Mouse (Mus musculus): Measurements from ENCODE around the gene Klhl10. TPM values are rescaled to one million over a fixed set of nuclear protein-coding genes. Genes with fewer than 3 reads are reported as not detected.

Klhl10 gene
- total RNA-seq, 2 experiments from 2014 or later = 0.64 to 1.4 TPM

DNA sequence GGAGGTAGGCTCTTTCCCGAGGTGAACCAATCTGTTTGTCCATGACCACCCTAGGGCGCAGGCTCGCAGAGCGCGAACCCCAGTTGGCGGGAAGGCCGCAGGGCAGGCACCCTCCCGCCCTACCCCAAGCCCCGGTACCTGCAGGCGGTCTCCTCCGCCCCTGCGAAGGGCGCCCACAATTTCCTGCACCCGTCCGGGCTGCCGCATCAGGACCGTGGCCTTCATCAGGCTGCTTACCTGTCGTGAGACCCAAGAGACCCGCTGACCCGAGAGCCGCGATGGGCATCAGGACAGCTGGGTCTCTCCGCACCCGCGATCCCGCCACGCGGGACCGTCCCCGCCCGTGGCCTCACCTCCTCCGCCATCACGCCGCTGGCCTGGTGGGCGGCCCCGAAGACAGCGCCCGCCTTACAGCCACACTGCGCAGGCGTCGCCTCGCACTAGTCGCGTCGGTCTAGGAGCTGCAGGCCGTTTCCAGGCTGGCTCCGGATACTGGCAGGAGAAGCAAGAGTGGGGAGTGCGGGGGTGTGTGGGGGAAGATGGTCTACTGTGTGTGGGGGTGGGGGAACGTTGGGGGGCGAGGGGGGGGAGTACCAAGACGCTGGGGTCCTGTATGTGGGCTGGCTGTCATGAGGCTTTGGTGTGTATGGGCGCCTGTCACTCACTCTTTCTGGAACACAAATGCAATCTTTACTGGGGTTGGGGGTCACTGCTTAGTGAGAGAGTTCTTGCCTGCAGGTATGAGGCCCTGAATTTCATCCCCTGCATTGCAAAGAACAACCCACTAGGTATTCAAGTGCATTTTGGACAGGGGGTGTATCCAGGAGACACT is 810 bp upstream of the Klhl10 start:
- TF ChIP-seq CTCF (conservative IDR thresholded peaks at IDR 0.05) = no peak
- Histone ChIP-seq H3K27ac (peak overlapping the region; percentile 95), H3K4me3 (peak overlapping the region; percentile 83)
- DNase-seq (ENCODE audit: low spot score in 2 of 2) = peak; percentile 80 to 85

GRCm38 (mm10) chr11:100442625-100443024 is 908 bp downstream of the Klhl10 start:
- no peak for DNase-seq (ENCODE audit: low spot score in 2 of 2)
- TF ChIP-seq CTCF (conservative IDR thresholded peaks at IDR 0.05) = no peak
- no peak overlapping the region for H3K27ac ChIP-seq

DNA sequence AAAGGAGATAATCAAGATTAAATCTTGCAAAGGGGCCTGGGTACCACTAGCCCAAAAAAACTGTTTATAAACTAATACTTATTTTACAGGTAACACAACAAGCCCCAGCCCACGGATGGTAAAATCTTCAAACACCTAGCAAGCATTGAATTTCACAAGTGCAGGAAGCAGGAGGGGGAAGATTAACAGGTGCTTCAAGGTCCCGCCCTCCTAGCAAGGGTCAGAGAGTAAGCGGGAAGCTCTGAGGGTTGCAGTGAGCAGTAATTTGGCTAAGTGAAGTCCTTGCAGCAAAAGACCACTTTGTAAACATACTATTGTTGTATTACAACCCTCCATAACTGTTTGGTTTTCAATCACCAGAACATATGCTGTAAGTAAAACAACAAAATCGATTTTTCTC is 15.5 kb downstream of the Klhl10 start:
- Histone ChIP-seq H3K27ac (no peak overlapping the region), H3K4me3 (no peak overlapping the region)
- no peak for TF ChIP-seq CTCF (conservative IDR thresholded peaks at IDR 0.05)
- DNase-seq (ENCODE audit: low spot score in 2 of 2) = no peak

More at GRCm38 (mm10) chr11:100442625-100443024, 908 bp downstream of the Klhl10 start:
- no peak overlapping the region for H3K4me3 ChIP-seq

- no peak overlapping the region for H3K27ac ChIP-seq
- no peak for TF ChIP-seq CTCF (conservative IDR thresholded peaks at IDR 0.05)
- DNase-seq (ENCODE audit: low spot score in 2 of 2) = no peak
- H3K4me3 ChIP-seq = no peak overlapping the region
Measured at GRCm38 (mm10) chr11:100457711-100458110, 16.0 kb downstream of the Klhl10 start.

- TF ChIP-seq CTCF (conservative IDR thresholded peaks at IDR 0.05) = no peak
- Histone ChIP-seq H3K4me3 (peak overlapping the region; percentile 11; the same call in 1 of the 2 replicates), H3K27ac (peak overlapping the region; percentile 74)
- DNase-seq (ENCODE audit: low spot score in 2 of 2) = peak; percentile 55 to 74
Measured at GRCm38 (mm10) chr11:100462699-100463098, 21.0 kb downstream of the Klhl10 start.

DNA sequence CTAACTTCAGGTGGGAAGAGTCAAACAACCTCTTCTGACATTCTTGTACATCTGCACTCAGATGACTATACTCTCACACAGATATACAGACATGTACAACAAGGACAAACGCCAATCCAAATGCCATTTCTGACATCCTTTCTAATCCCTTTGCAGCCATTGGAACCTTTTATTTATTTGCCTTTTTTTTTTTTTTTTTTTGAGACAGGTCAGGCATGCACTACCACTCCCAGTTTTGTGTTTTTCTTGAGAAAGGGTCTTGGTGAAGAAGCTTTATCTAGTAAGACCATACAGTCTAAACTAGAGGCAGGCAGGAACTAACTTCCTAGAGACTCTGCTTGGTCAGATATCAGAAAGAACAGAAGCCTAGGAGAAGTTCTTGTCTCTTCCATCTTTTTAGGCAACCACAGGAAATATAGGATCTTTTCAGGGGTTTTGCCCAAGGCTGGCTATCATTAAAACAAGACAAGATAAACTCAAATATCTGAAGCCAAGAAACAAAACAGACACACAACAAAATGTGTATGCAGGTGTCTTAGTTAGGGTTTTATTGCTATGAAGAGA is 23.6 kb downstream of the Klhl10 start:
- DNase-seq (ENCODE audit: low spot score in 2 of 2) = no peak
- no peak for TF ChIP-seq CTCF (conservative IDR thresholded peaks at IDR 0.05)
- no peak overlapping the region for H3K27ac ChIP-seq
- no peak overlapping the region for H3K4me3 ChIP-seq

DNA sequence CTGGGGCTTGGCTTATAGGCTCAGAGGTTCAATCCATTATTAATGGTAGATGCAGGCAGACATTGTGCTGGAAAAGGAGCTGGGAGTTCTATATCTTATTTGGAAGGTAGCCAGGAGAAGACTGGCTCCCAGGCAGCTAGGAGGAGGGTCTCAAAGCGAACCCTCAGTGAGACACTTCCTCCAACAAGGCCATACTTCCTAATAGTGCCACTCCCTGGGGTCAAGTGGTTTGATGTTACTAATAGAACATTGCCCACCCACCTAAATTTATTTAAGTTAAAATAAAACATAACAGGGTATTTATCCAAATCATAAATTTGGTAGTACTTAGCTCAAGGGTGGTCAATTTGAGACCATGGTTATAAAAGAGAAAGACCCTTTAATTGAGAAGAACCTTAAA is 24.1 kb downstream of the Klhl10 start:
- TF ChIP-seq CTCF (conservative IDR thresholded peaks at IDR 0.05) = no peak
- Histone ChIP-seq H3K27ac (no peak overlapping the region), H3K4me3 (no peak overlapping the region)
- DNase-seq (ENCODE audit: low spot score in 2 of 2) = no peak

DNA sequence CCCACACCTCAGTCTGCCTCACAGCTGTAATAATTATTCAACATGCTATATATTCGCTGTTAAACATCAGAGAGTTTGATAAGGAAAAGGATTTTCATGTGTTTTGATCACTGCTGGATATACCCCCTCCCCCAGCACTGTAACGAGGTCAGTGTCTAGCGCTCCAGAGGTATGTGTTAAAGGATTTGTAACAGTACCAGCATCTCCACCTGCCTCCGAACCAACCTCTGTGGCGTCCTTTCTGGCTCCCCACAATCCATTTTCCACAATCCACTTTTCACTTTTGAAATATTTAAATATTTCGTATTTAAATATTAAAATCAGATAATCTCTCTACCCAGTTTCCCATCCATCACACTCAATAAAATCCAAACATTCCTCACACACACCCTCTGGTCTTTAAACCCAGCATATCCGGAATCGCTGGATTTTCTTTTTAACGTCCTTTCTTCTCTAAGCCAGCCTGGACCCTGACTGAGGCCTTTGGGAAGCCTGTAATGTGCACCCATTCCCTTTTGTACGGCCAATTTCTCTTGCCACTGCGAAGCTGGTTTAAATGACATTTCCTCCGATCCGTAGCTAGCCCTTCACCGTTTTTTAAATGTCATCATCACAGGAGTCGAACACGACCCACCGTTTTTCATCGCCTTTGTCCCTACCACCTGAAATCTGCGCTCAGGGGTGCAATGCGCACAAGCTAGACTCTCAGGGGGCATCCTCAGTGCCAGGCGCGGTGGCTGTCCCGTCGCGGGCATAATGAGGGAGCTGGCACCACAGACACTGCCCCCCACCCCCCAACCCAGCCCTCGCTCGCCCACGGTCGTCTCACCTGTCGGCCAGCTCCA is 29.9 kb downstream of the Klhl10 start:
- peak overlapping the region; percentile 97 for H3K27ac ChIP-seq
- TF ChIP-seq CTCF (conservative IDR thresholded peaks at IDR 0.05) = no peak
- H3K4me3 ChIP-seq = peak overlapping the region; percentile 77
- DNase-seq (ENCODE audit: low spot score in 2 of 2) = no peak

DNA sequence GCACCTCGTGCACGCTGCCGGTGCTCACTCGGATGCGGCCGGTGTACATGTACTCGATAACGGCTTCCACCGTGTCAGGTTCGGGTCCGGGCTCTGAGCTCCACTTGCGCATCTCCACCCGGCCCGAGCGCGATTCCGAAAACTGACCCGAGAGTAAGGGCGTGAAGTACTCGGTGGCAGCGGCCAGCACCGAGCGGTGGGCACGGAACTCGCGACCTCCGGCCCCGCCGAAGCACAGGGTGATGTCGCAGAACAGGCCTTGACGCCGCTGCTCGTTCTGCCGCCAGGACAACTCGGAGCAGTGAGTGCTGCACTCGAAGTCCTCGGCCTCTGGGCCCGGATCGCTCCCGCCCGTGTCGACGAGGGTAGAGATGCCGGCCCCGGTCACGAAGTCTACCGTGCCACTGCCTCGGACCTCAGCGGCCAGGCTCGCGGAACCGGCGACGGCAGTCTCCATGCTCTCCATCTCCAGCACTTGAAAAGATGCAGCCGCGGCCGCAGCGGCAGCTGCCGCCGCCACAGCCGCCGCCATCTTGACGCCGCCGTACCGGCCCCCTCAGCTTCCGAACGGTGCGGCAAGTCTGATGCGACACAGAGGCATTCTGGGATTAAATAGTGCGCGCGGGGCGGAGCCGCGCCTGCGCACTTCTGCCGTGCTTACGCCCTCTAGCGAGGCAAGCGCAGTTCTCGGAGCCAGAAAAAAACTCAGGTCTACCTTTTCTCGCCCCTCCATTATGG is 30.6 kb downstream of the Klhl10 start, which contains the start of gene Klhl11:
TSS of gene Klhl11 (minus strand) at position 545 of the 738 bp plus-strand sequence.
- peak; percentile 88 for TF ChIP-seq CTCF (conservative IDR thresholded peaks at IDR 0.05)
- Histone ChIP-seq H3K4me3 (peak within 1 kb of the TSS; percentile 77), H3K27ac (peak within 1 kb of the TSS; percentile 97)
- DNase-seq (ENCODE audit: low spot score in 2 of 2) = peak; percentile 88 to 91

DNA sequence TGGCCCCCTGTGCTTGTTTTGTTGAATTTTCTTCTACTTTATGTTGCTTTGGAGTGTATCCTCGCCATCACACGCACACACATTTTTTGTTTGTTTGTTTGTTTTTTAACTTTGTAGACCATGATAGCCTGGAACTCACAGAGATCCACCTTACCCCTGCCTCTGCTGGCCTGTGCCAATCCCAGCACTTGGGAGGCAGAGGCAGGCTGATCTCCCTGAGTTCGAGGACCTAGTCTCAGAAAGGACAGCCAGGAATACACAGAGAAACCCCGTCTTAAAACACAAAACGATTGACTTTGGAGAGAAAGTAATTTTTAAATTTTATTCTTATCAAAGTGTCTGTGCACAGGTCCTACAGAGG is 31.2 kb downstream of the Klhl10 start:
- peak; percentile 1; the same call in 1 of the 2 replicates for TF ChIP-seq CTCF (conservative IDR thresholded peaks at IDR 0.05)
- Histone ChIP-seq H3K27ac (peak overlapping the region; percentile 97), H3K4me3 (peak overlapping the region; percentile 77)
- no peak for DNase-seq (ENCODE audit: low spot score in 2 of 2)

DNA sequence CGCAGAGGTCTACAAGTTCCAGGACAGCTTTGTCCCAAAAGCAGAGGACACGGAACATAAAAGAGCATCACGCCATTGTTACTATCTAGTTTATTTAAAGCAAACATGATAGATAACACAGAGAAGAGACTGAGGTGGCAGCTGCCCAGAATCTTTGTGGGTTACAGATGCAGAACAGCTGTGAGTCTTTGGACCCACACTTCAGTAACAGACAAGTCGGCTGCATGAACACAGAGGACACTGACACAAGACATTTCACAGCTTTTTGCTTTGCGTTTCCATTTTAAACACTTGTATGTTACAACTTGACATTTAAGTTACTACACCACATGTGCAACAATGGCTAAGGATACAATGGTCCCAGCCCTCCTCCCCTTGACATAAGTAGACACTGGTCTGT is 34.6 kb downstream of the Klhl10 start:
- no peak for TF ChIP-seq CTCF (conservative IDR thresholded peaks at IDR 0.05)
- DNase-seq (ENCODE audit: low spot score in 2 of 2) = no peak
- H3K4me3 ChIP-seq = no peak overlapping the region
- H3K27ac ChIP-seq = no peak overlapping the region

DNA sequence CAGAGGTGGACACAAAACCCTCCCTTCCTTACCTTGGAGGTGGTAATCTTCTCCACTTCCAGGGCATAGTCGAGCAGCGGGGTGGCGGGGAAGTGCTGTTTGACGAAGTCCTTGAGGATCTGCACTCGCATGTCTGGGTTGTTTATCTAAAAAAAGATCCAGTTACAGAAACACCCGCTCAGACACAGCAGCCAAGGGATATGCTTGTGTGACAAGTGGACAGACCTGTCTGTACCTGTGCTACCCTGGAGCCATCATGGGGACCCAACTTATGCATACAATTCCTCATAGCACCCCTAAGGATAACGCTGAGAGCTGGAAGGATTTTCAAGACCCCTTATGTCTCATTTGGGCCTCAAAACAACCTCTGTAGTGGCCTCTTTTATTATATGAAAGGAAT is 37.4 kb downstream of the Klhl10 start:
- no peak for DNase-seq (ENCODE audit: low spot score in 2 of 2)
- no peak overlapping the region for H3K4me3 ChIP-seq
- H3K27ac ChIP-seq = no peak overlapping the region
- no peak for TF ChIP-seq CTCF (conservative IDR thresholded peaks at IDR 0.05)
